Mouse (Mus musculus) heart, postnatal 0 days (tissue): ENCODE measurements around the gene Tspan18. TPM values are rescaled to one million over a fixed set of nuclear protein-coding genes. Genes with fewer than 3 reads are reported as not detected.
A peak's percentile ranks its signal among the peaks of the same experiment; 100 is the strongest.

Experiments used
- ATAC-seq: fragments of 200-750 bp; cut with Nextera tagmentation; 2 replicates; pipeline ENCODE4 v1.8.0; 2017; ENCODE audit warnings: low read depth, moderate number of reproducible peaks, moderate library complexity; ENCODE audit not compliant: insufficient read depth
- DNase-seq: peaks from one replicate; pipeline ENCODE4 v3.0.0-alpha.2; 2016; ENCODE audit warnings: low spot score
- H3K27ac ChIP-seq: fragments of 300-500 bp; sonication (generic); 2 replicates; pipeline ENCODE4 v1.5.1; 2014; ENCODE audit warnings: low read depth, mild to moderate bottlenecking
- H3K27me3 ChIP-seq: fragments of 300-500 bp; sonication (generic); 2 replicates; pipeline ENCODE4 v1.6.1; 2014; ENCODE audit warnings: low read length, mixed read lengths; ENCODE audit not compliant: control insufficient read depth, insufficient read depth
- H3K36me3 ChIP-seq: fragments of 300-500 bp; sonication (generic); replicated peaks from 2 replicates; pipeline ENCODE4 v1.6.1; 2014; ENCODE audit warnings: low read length, mixed read lengths; ENCODE audit not compliant: control insufficient read depth, insufficient read depth
- H3K4me1 ChIP-seq: fragments of 300-500 bp; sonication (generic); 2 replicates; pipeline ENCODE4 v1.6.1; 2014; ENCODE audit warnings: antibody characterized with exemption; ENCODE audit not compliant: control insufficient read depth, insufficient read depth
- H3K4me2 ChIP-seq: fragments of 300-500 bp; sonication (generic); 2 replicates; pipeline ENCODE4 v1.6.1; 2014; ENCODE audit warnings: low read depth, mild to moderate bottlenecking, low read length, moderate library complexity
- H3K4me3 ChIP-seq: fragments of 300-500 bp; sonication (generic); 2 replicates; pipeline ENCODE4 v1.5.1; 2014; ENCODE audit warnings: low read depth, low read length
- H3K9ac ChIP-seq: fragments of 300-500 bp; sonication (generic); replicated peaks from 2 replicates; pipeline ENCODE4 v1.6.1; 2014; ENCODE audit warnings: low read depth, low read length, mixed read lengths
- H3K9me3 ChIP-seq: fragments of 300-500 bp; sonication (generic); replicated peaks from 2 replicates; pipeline ENCODE4 v1.6.1; 2016; ENCODE audit warnings: low read length; ENCODE audit not compliant: control insufficient read depth
- CTCF ChIP-seq: IDR thresholded peaks from 2 replicates; pipeline ENCODE4 v1.5.1; 2016; ENCODE audit warnings: antibody characterized with exemption, control low read depth, low read depth
- EP300 ChIP-seq: IDR thresholded peaks from 2 replicates; pipeline ENCODE4 v1.6.1; 2016; ENCODE audit warnings: antibody characterized with exemption, low read depth
- WGBS: fragments of 180-500 bp; shearing (Covaris S2); extraction: QIAGEN DNeasy Blood & Tissue Kit; methylation state at CpG from one replicate; pipeline ENCODE4 v1.1.7; 2014; 5-methylcytosine and 5-hydroxymethylcytosine counted together
- polyA plus RNA-seq: library from polyadenylated mRNA; unstranded; fragments of >200 nt; fragmentation: Nextera tagmentation; extraction: Ambion mirVana; gene quantifications from 2 replicates; pipeline ENCODE4 v1.2.1, GENCODE M21; 2015
- total RNA-seq: library from RNA; depleted of rRNA; stranded (reverse); fragments of >200 nt; gene quantifications from 2 replicates; pipeline ENCODE4 v1.2.3, GENCODE M21; 2014; ENCODE audit warnings: low replicate concordance

The Tspan18 gene
- total and polyA plus RNA-seq, 2 experiments from 2014 or later: 39.8 to 64.4 TPM

- DNase-seq (no peak), ATAC-seq (no peak)
- WGBS: 59% methylated on average over 7 of the region's 7 CpGs
- TF ChIP-seq CTCF (no peak), EP300 (no peak)
- no peak overlapping the region for H3K4me3 ChIP-seq
- no peaks in the 10 kb centered on the region for H3K27me3 ChIP-seq
- H3K9me3 ChIP-seq: no peaks in the 10 kb centered on the region
- no peaks in the 10 kb centered on the region for H3K36me3 ChIP-seq
- peaks cover 18% of the 10 kb centered on the region for H3K4me1 ChIP-seq
- no peak overlapping the region for H3K9ac ChIP-seq
- no peak overlapping the region for H3K4me2 ChIP-seq
- H3K27ac ChIP-seq: peak overlapping the region; percentile 49
These were observed 172.2 kb downstream of the Tspan18 start for GRCm38 (mm10) chr2:93161914-93162664.

GRCm38 (mm10) chr2:93160467-93161035 is 173.8 kb downstream of the Tspan18 start:
- Histone ChIP-seq H3K9me3 (no peaks in the 10 kb centered on the region), H3K27me3 (no peaks in the 10 kb centered on the region), H3K4me3 (no peak overlapping the region), H3K9ac (no peak overlapping the region), H3K27ac (no peak overlapping the region), H3K4me2 (no peak overlapping the region), H3K36me3 (no peaks in the 10 kb centered on the region), H3K4me1 (peaks cover 13% of the 10 kb centered on the region)
- TF ChIP-seq EP300: no peak
- no peak for TF ChIP-seq CTCF
- 85% methylated on average over 4 of the region's 4 CpGs for WGBS
- DNase-seq (no peak), ATAC-seq (no peak)

- no peak for TF ChIP-seq EP300
- no peak for TF ChIP-seq CTCF
- DNase-seq (no peak), ATAC-seq (no peak)
- H3K36me3 ChIP-seq: no peaks in the 10 kb centered on the region
- peaks cover 7% of the 10 kb centered on the region; the same call in 1 of the 2 replicates for H3K4me1 ChIP-seq
- no peak overlapping the region for H3K4me3 ChIP-seq
- no peak overlapping the region for H3K4me2 ChIP-seq
- H3K9ac ChIP-seq: no peak overlapping the region
- H3K9me3 ChIP-seq: no peaks in the 10 kb centered on the region
- no peak overlapping the region for H3K27ac ChIP-seq
- WGBS: 82% methylated on average over 1 of the region's 1 CpGs
- 0 out of 2 replicates have a peak, but pooled peaks cover 3% of the 10 kb centered on the region for H3K27me3 ChIP-seq
These were observed 179.7 kb downstream of the Tspan18 start for GRCm38 (mm10) chr2:93154486-93155032.

GRCm38 (mm10) chr2:93153833-93154232 is 180.5 kb downstream of the Tspan18 start:
- Histone ChIP-seq H3K9ac (no peak overlapping the region), H3K4me2 (no peak overlapping the region), H3K27ac (no peak overlapping the region), H3K9me3 (no peaks in the 10 kb centered on the region), H3K4me3 (no peak overlapping the region), H3K27me3 (0 out of 2 replicates have a peak, but pooled peaks cover 3% of the 10 kb centered on the region), H3K4me1 (peaks cover 7% of the 10 kb centered on the region; the same call in 1 of the 2 replicates), H3K36me3 (no peaks in the 10 kb centered on the region)
- DNase-seq: no peak
- no peak for ATAC-seq
- TF ChIP-seq CTCF (no peak), EP300 (no peak)
- 85% methylated on average over 1 of the region's 1 CpGs for WGBS

DNA sequence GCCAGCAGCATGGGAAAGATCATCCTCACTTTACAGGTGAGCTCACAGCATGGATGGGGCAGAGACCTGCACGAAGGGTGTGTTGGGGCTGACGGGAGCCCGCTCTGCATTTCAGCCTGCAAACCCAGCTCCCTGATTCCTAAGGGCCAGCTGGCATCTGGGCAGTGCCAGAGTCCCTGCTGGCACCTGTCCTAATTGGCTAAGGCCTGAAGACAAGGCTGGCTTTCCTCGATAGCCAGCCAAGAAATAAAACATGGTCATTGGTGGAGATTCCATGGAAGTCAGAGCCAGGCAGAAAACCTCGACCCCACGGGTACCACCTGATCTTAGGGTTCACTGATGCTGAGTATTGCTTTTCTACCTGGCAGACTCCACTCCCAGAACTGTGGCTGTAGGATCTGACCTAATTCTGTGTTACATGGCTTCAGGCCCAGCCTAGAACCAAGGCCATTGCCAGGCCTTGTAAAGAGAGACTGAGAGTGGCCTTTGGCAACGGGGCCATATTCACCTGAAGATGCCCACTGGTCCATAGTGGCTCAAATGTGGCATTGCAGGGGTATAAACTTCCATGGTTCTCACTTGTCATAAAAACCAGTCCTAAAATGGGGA is 181.3 kb downstream of the Tspan18 start:
- no peak overlapping the region for H3K4me3 ChIP-seq
- ATAC-seq (no peak), DNase-seq (no peak)
- TF ChIP-seq EP300: no peak
- no peak for TF ChIP-seq CTCF
- H3K27ac ChIP-seq: no peak overlapping the region
- H3K9ac ChIP-seq: no peak overlapping the region
- no peaks in the 10 kb centered on the region for H3K9me3 ChIP-seq
- H3K4me2 ChIP-seq: no peak overlapping the region
- H3K4me1 ChIP-seq: peaks cover 7% of the 10 kb centered on the region; the same call in 1 of the 2 replicates
- H3K27me3 ChIP-seq: 0 out of 2 replicates have a peak, but pooled peaks cover 3% of the 10 kb centered on the region
- 78% methylated on average over 7 of the region's 7 CpGs for WGBS
- H3K36me3 ChIP-seq: no peaks in the 10 kb centered on the region
